Mouse (Mus musculus) inflammation-experienced regulatory T-cells, adult 6 months (primary cell): Measurements from ENCODE around the gene Sdr9c7. TPM values are rescaled to one million over a fixed set of nuclear protein-coding genes. Genes with fewer than 3 reads are reported as not detected.
"Not testable (repeated sequence)": the region's sequence is repeated elsewhere in the genome, so short reads cannot be mapped to it uniquely, and the experiment has no call there.

Experiments used
- ATAC-seq: one replicate; pipeline ENCODE4 v1.8.0; 2017
- polyA plus RNA-seq, 3 experiments: library from polyadenylated mRNA; unstranded; fragments of 100-300 nt; shearing (Covaris generic); gene quantifications; one replicate each; pipeline ENCODE4 v1.2.1; 2017

Sdr9c7 gene
- polyA plus RNA-seq: not detected

- ATAC-seq: no peak
These were observed at the start of gene Sdr9c7 for GRCm38 (mm10) chr10:127898218-127898617. Gene Sdr9c7 (plus strand): TSS chr10:127898518.

- no peak for ATAC-seq
These were observed 48.7 kb upstream of the Sdr9c7 start, which contains the start of gene Rdh19 for GRCm38 (mm10) chr10:127849628-127850027. Gene Rdh19 (plus strand): TSS chr10:127849928.

- ATAC-seq: no peak
These were observed 41.9 kb upstream of the Sdr9c7 start for GRCm38 (mm10) chr10:127856376-127856775.

GRCm38 (mm10) chr10:127864931-127865330 is 33.4 kb upstream of the Sdr9c7 start:
- ATAC-seq: no peak

GRCm38 (mm10) chr10:127866232-127866631 is 32.1 kb upstream of the Sdr9c7 start, which contains the start of gene Rdh16f2:
Gene Rdh16f2 (plus strand): TSS chr10:127866474.
- no peak for ATAC-seq

GRCm38 (mm10) chr10:127872484-127872883 is 25.8 kb upstream of the Sdr9c7 start:
- ATAC-seq: no peak

DNA sequence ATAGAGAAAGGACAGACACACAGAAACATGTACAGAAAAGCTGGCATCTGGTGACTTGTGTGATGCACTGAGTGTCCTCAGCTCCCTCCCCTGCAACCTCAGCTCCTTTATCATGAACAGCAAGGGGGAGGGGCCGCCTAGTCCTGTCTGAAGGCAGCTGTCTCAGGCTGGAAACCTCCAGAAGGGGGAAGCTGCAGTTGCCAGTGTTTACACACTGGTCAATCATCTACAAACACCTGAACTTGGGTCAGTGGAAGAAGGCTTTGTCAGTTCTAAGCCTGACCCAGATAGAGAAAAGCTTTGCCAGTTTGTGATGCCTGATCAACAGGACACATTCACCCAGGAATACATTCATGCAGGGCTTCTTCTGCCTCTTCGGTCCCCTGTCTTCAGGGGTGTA is 20.6 kb upstream of the Sdr9c7 start:
- no peak for ATAC-seq

DNA sequence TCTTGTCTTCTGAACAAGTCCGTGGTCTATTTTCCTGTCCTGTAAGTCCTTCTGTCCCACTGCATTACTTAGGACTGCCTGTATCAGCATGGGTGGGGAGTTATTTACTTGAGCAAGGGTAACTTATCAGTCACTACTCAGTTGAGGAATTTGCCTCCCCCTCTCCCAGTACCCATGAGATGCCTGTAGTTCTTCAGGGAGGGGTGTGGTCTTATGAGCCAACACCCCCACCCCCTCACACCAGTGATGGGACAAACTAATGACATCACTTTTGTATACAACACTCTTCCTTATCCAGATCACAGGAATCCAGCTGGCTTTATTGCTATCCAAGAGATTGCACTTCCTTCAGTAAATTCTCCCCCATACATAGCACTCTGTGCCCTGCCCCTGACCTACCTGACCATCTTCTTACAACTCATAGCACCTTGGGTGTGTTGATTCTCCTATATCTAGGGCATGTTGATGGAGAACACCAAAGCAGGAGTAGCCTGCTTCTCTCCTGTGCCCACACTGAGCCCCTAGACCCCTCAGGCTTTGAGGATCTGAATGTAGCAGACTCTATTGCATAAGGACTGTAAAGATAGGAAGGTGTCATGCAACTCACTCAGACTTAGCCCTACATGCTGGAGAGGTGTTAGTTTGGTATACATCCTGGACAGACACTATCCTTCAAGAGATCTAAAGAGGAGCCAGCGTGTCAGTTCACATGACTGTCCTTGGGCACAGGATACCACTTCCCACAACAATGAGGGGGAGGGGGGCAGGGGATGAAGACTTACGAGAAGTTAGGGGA is 19.9 kb upstream of the Sdr9c7 start:
- no peak for ATAC-seq

DNA sequence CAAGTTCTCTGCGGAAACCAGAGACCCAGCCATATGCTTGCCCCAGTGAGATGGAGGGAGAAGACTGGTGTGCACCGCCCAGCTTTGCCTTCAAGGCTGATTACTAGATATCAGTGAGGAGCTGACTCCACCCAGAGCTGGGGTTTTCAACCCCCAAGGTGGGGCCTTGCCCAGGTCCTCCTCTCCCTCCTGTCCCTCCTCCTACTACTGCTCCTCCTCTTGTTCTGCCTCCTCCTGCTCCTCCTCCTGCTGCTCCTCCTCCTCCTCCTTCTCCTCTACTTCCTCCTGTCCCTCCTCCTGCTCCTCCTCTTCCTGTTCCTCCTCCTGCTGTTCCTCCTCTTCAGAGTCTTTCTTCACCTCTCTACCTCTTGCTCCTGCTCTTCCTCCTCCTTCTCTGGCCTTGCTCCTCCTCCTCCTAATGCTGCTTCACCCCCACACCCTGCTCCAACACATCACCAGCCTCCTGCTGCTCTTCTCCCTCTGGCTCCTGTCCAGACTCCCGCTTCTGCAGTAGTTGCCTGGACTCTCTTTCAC is 19.1 kb upstream of the Sdr9c7 start:
- no peak for ATAC-seq

DNA sequence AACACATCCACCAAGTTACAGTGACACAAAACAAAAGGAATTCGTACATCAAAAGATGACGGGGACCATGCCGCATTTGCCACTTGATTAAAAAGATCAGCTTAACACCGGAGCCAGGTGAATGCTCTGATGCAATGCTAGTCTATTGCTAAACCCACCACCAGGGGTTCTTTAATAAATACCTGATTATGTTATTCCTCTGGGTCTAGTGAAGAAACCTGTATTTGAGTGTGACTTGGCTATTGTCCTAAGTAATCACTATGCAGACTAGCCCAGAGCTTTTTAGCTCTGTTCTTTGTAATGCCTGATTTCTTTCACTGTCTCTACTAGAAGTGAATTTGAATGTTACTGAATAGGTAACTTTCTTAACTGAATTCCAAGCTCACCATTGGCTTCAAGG is 17.3 kb upstream of the Sdr9c7 start:
- no peak for ATAC-seq

GRCm38 (mm10) chr10:127886551-127886950 is 11.8 kb upstream of the Sdr9c7 start:
- no peak for ATAC-seq

- no peak for ATAC-seq
These were observed 11.3 kb upstream of the Sdr9c7 start for GRCm38 (mm10) chr10:127886971-127887370.

DNA sequence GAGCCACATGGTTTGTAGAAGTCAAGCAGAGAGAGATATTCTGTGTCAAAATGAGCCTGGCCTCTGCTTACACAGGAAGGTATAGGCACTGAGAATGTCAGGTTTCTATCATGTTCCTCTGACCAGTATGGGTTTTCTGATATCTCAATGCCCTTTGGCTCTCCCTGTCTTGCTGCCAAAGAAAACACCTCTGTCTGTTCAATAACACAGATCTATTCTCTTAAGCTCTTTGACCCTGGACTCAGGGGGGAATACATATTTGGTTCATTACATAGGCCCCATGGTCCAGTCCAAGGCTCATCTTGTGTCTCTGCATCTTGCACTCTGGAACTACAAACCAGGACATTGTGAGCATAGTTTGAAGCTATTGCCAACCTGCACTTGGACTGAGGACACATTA is 9.7 kb upstream of the Sdr9c7 start, which contains the start of gene Rdh7:
Rdh7 (minus strand) TSS at position 213 of the 400 bp plus-strand sequence.
- ATAC-seq: no peak

GRCm38 (mm10) chr10:127891481-127891880 is 6.8 kb upstream of the Sdr9c7 start:
- ATAC-seq: no peak

- not testable (repeated sequence) for ATAC-seq
These were observed 4.9 kb upstream of the Sdr9c7 start for GRCm38 (mm10) chr10:127893163-127894022.

GRCm38 (mm10) chr10:127896705-127897104 is 1.6 kb upstream of the Sdr9c7 start:
- ATAC-seq: no peak

GRCm38 (mm10) chr10:127897506-127897905 is 812 bp upstream of the Sdr9c7 start:
- no peak for ATAC-seq

- ATAC-seq: no peak
These were observed 1.5 kb downstream of the Sdr9c7 start for GRCm38 (mm10) chr10:127899783-127900182.

DNA sequence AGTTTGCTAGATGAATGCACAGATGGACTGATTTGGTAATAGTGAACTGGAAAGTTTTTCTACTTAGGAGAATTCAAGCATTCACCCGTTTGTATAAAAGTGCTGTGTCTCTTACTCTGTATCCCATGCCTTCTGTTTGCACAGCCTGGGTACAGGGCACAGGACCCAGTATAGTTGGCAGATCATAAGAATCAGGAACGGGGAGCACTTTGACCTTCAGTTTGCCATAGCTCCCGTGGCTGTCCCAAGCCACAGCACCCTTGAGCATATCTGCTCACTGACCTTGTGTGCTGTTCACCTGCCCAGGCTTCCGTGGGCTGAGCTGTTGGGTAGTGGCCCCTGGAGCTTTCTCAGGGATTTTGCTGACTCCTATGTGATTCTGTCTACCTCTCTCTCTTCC is 3.4 kb downstream of the Sdr9c7 start:
- no peak for ATAC-seq

- ATAC-seq: no peak
These were observed 4.8 kb downstream of the Sdr9c7 start for GRCm38 (mm10) chr10:127903116-127903515.

DNA sequence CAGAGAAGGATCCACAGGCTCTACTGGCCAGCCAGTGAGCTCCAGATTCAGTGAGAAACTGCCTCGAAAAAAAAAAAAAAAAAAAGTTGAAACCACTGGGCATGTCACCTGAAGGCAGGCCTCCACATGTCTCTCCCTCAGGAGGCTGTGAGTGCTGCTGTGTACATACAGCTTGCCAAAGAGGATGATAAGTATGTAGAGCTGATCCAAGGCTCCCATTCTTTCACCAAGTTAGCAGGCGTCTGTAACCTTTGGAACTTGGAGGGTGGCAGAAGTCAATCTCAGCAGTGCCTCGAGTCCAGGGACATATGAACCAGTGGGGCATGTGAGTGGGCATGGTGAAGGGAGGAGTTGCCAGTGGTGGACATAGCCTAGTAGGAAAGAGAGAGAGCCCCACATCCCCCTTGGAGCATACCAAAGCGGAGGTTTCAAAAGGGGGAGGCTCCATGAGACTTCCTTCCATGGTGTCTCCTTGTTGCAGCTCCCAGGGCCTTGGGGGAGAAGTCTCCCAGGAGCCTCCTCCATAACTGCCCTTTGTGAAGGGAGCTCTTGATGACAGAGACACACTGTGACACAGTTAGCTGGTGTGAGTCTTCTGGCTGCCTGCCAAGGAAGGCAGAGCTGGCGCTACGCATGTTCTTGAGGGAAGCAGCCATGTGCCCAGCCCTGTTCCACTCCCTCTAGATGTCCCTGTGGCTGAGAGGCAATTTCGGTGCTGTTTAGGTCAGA is 6.6 kb downstream of the Sdr9c7 start:
- no peak for ATAC-seq

GRCm38 (mm10) chr10:127906138-127906537 is 7.8 kb downstream of the Sdr9c7 start:
- ATAC-seq: no peak
